Mouse (Mus musculus): ENCODE data around the gene Nup43. TPM values are rescaled to one million over a fixed set of nuclear protein-coding genes. Genes with fewer than 3 reads are reported as not detected.
A peak's percentile ranks its signal among the peaks of the same experiment; 100 is the strongest.
"Not testable (repeated sequence)": the region's sequence is repeated elsewhere in the genome, so short reads cannot be mapped to it uniquely, and the experiment has no call there.

The Nup43 gene
- 26.8 and 33.1 TPM in 2 replicates for polyA plus RNA-seq (2015; fragmentation: Nextera tagmentation; extraction: Ambion mirVana)

- peak within 1 kb of the TSS; percentile 85 for H3K4me3 ChIP-seq (ENCODE audit: low read depth, low read length)
- H3K36me3 ChIP-seq (ENCODE audit: control insufficient read depth, insufficient read depth, low read length), result no peaks in the 10 kb centered on the region
- H3K4me2 ChIP-seq (ENCODE audit: low read length), result peak within 1 kb of the TSS; percentile 90
- H3K27ac ChIP-seq (ENCODE audit: low read length), result peak within 1 kb of the TSS; percentile 75
- H3K4me1 ChIP-seq (ENCODE audit: control insufficient read depth, insufficient read depth, low read length), result peaks cover 14% of the 10 kb centered on the region
- 0% methylated on average over 24 of the region's 24 CpGs for WGBS
- H3K27me3 ChIP-seq (ENCODE audit: control insufficient read depth, insufficient read depth, low read depth, low read length), result no peaks in the 10 kb centered on the region
- ATAC-seq, result peak; percentile 85
- H3K9ac ChIP-seq (ENCODE audit: low read depth, low read length), result peak within 1 kb of the TSS; percentile 76
- H3K9me3 ChIP-seq (replicated peaks; ENCODE audit: control insufficient read depth, low read length, poor library complexity, severe bottlenecking), result no peaks in the 10 kb centered on the region
Observed at GRCm38 (mm10) chr10:7667342-7667802, at the start of gene Nup43. Nup43 (plus strand) TSS chr10:7667503.

- not testable (repeated sequence) for H3K27ac ChIP-seq (ENCODE audit: low read length); H3K27me3 ChIP-seq (ENCODE audit: control insufficient read depth, insufficient read depth, low read depth, low read length); H3K9ac ChIP-seq (ENCODE audit: low read depth, low read length); ATAC-seq; H3K4me2 ChIP-seq (ENCODE audit: low read length); H3K9me3 ChIP-seq (replicated peaks; ENCODE audit: control insufficient read depth, low read length, poor library complexity, severe bottlenecking); H3K4me3 ChIP-seq (ENCODE audit: low read depth, low read length); H3K4me1 ChIP-seq (ENCODE audit: control insufficient read depth, insufficient read depth, low read length)
- H3K36me3 ChIP-seq (ENCODE audit: control insufficient read depth, insufficient read depth, low read length), result peaks cover 10% of the 10 kb centered on the region
- WGBS, result 31% methylated on average over 3 of the region's 3 CpGs
Observed at GRCm38 (mm10) chr10:7617556-7617955, 49.7 kb upstream of the Nup43 start.

GRCm38 (mm10) chr10:7619821-7620241 lies 47.5 kb upstream of the Nup43 start:
- no peak overlapping the region for H3K4me3 ChIP-seq (ENCODE audit: low read depth, low read length)
- H3K4me2 ChIP-seq (ENCODE audit: low read length), result no peak overlapping the region
- no peaks in the 10 kb centered on the region for H3K27me3 ChIP-seq (ENCODE audit: control insufficient read depth, insufficient read depth, low read depth, low read length)
- H3K4me1 ChIP-seq (ENCODE audit: control insufficient read depth, insufficient read depth, low read length), result no peaks in the 10 kb centered on the region
- 76% methylated on average over 5 of the region's 5 CpGs for WGBS
- peak; percentile 62 for ATAC-seq
- peaks cover 2% of the 10 kb centered on the region; the same call in 1 of the 2 replicates for H3K9me3 ChIP-seq (replicated peaks; ENCODE audit: control insufficient read depth, low read length, poor library complexity, severe bottlenecking)
- no peak overlapping the region for H3K27ac ChIP-seq (ENCODE audit: low read length)
- no peak overlapping the region for H3K9ac ChIP-seq (ENCODE audit: low read depth, low read length)
- peaks cover 12% of the 10 kb centered on the region for H3K36me3 ChIP-seq (ENCODE audit: control insufficient read depth, insufficient read depth, low read length)

GRCm38 (mm10) chr10:7620723-7621122 lies 46.6 kb upstream of the Nup43 start:
- no peak overlapping the region for H3K4me2 ChIP-seq (ENCODE audit: low read length)
- H3K4me1 ChIP-seq (ENCODE audit: control insufficient read depth, insufficient read depth, low read length), result no peaks in the 10 kb centered on the region
- peaks cover 11% of the 10 kb centered on the region for H3K36me3 ChIP-seq (ENCODE audit: control insufficient read depth, insufficient read depth, low read length)
- WGBS, result 67% methylated on average over 5 of the region's 5 CpGs
- H3K27me3 ChIP-seq (ENCODE audit: control insufficient read depth, insufficient read depth, low read depth, low read length), result no peaks in the 10 kb centered on the region
- ATAC-seq, result no peak
- no peak overlapping the region for H3K4me3 ChIP-seq (ENCODE audit: low read depth, low read length)
- H3K9me3 ChIP-seq (replicated peaks; ENCODE audit: control insufficient read depth, low read length, poor library complexity, severe bottlenecking), result no peaks in the 10 kb centered on the region
- H3K27ac ChIP-seq (ENCODE audit: low read length), result no peak overlapping the region
- H3K9ac ChIP-seq (ENCODE audit: low read depth, low read length), result no peak overlapping the region

- no peak for ATAC-seq
- H3K9ac ChIP-seq (ENCODE audit: low read depth, low read length), result no peak overlapping the region
Observed at GRCm38 (mm10) chr10:7622378-7622777, 44.9 kb upstream of the Nup43 start.

GRCm38 (mm10) chr10:7623861-7624518 lies 43.3 kb upstream of the Nup43 start:
- peaks cover 8% of the 10 kb centered on the region for H3K36me3 ChIP-seq (ENCODE audit: control insufficient read depth, insufficient read depth, low read length)
- no peak overlapping the region for H3K9ac ChIP-seq (ENCODE audit: low read depth, low read length)
- no peak overlapping the region for H3K27ac ChIP-seq (ENCODE audit: low read length)
- no peaks in the 10 kb centered on the region for H3K27me3 ChIP-seq (ENCODE audit: control insufficient read depth, insufficient read depth, low read depth, low read length)
- 92% methylated on average over 3 of the region's 3 CpGs for WGBS
- no peaks in the 10 kb centered on the region for H3K4me1 ChIP-seq (ENCODE audit: control insufficient read depth, insufficient read depth, low read length)
- ATAC-seq, result no peak
- no peaks in the 10 kb centered on the region for H3K9me3 ChIP-seq (replicated peaks; ENCODE audit: control insufficient read depth, low read length, poor library complexity, severe bottlenecking)
- H3K4me3 ChIP-seq (ENCODE audit: low read depth, low read length), result no peak overlapping the region
- H3K4me2 ChIP-seq (ENCODE audit: low read length), result no peak overlapping the region

More at GRCm38 (mm10) chr10:7622378-7622777, 44.9 kb upstream of the Nup43 start:
- Histone ChIP-seq H3K9me3 (replicated peaks; ENCODE audit: control insufficient read depth, low read length, poor library complexity, severe bottlenecking) (no peaks in the 10 kb centered on the region), H3K27me3 (ENCODE audit: control insufficient read depth, insufficient read depth, low read depth, low read length) (no peaks in the 10 kb centered on the region), H3K4me2 (ENCODE audit: low read length) (no peak overlapping the region), H3K36me3 (ENCODE audit: control insufficient read depth, insufficient read depth, low read length) (peaks cover 8% of the 10 kb centered on the region), H3K4me3 (ENCODE audit: low read depth, low read length) (no peak overlapping the region), H3K27ac (ENCODE audit: low read length) (no peak overlapping the region), H3K4me1 (ENCODE audit: control insufficient read depth, insufficient read depth, low read length) (no peaks in the 10 kb centered on the region)
- 95% methylated on average over 3 of the region's 3 CpGs for WGBS

- H3K36me3 ChIP-seq (ENCODE audit: control insufficient read depth, insufficient read depth, low read length), result peaks cover 13% of the 10 kb centered on the region
Observed at GRCm38 (mm10) chr10:7629092-7629491, 38.2 kb upstream of the Nup43 start.

GRCm38 (mm10) chr10:7630286-7630685 lies 37.0 kb upstream of the Nup43 start:
- Histone ChIP-seq H3K9ac (ENCODE audit: low read depth, low read length) (no peak overlapping the region), H3K36me3 (ENCODE audit: control insufficient read depth, insufficient read depth, low read length) (peaks cover 11% of the 10 kb centered on the region), H3K4me2 (ENCODE audit: low read length) (no peak overlapping the region), H3K27ac (ENCODE audit: low read length) (no peak overlapping the region), H3K4me3 (ENCODE audit: low read depth, low read length) (no peak overlapping the region), H3K9me3 (replicated peaks; ENCODE audit: control insufficient read depth, low read length, poor library complexity, severe bottlenecking) (no peaks in the 10 kb centered on the region), H3K4me1 (ENCODE audit: control insufficient read depth, insufficient read depth, low read length) (no peaks in the 10 kb centered on the region), H3K27me3 (ENCODE audit: control insufficient read depth, insufficient read depth, low read depth, low read length) (no peaks in the 10 kb centered on the region)
- ATAC-seq, result no peak
- WGBS, result 96% methylated on average over 5 of the region's 5 CpGs

More at GRCm38 (mm10) chr10:7629092-7629491, 38.2 kb upstream of the Nup43 start:
- Histone ChIP-seq H3K4me3 (ENCODE audit: low read depth, low read length) (no peak overlapping the region), H3K9me3 (replicated peaks; ENCODE audit: control insufficient read depth, low read length, poor library complexity, severe bottlenecking) (no peaks in the 10 kb centered on the region), H3K9ac (ENCODE audit: low read depth, low read length) (no peak overlapping the region), H3K4me1 (ENCODE audit: control insufficient read depth, insufficient read depth, low read length) (no peaks in the 10 kb centered on the region), H3K27ac (ENCODE audit: low read length) (no peak overlapping the region), H3K4me2 (ENCODE audit: low read length) (no peak overlapping the region), H3K27me3 (ENCODE audit: control insufficient read depth, insufficient read depth, low read depth, low read length) (no peaks in the 10 kb centered on the region)
- WGBS, result 96% methylated on average over 4 of the region's 4 CpGs
- ATAC-seq, result no peak

- no peak for ATAC-seq
- no peak overlapping the region for H3K4me3 ChIP-seq (ENCODE audit: low read depth, low read length)
- H3K27me3 ChIP-seq (ENCODE audit: control insufficient read depth, insufficient read depth, low read depth, low read length), result no peaks in the 10 kb centered on the region
- H3K4me2 ChIP-seq (ENCODE audit: low read length), result no peak overlapping the region
- no peaks in the 10 kb centered on the region for H3K9me3 ChIP-seq (replicated peaks; ENCODE audit: control insufficient read depth, low read length, poor library complexity, severe bottlenecking)
- no peak overlapping the region for H3K27ac ChIP-seq (ENCODE audit: low read length)
- no peak overlapping the region for H3K9ac ChIP-seq (ENCODE audit: low read depth, low read length)
- H3K36me3 ChIP-seq (ENCODE audit: control insufficient read depth, insufficient read depth, low read length), result peaks cover 11% of the 10 kb centered on the region
- H3K4me1 ChIP-seq (ENCODE audit: control insufficient read depth, insufficient read depth, low read length), result no peaks in the 10 kb centered on the region
- WGBS, result 75% methylated on average over 16 of the region's 16 CpGs
Observed at GRCm38 (mm10) chr10:7630951-7631720, 36.2 kb upstream of the Nup43 start.
